Mouse (Mus musculus) embryonic fibroblast, embryonic 13.5 days (primary cell): Measurements from ENCODE around the gene Cnot11.

Experiments
- CTCF ChIP-seq: IDR thresholded peaks from 2 replicates; pipeline ENCODE4 v1.5.1; 2011; ENCODE audit warnings: mild to moderate bottlenecking, control low read depth, low read length, moderate library complexity, borderline replicate concordance; ENCODE audit not compliant: insufficient read depth
- POLR2A ChIP-seq: IDR thresholded peaks from 2 replicates; pipeline ENCODE4 v1.6.1; 2011; ENCODE audit warnings: low read depth, mild to moderate bottlenecking, control low read depth, low read length, moderate library complexity

DNA sequence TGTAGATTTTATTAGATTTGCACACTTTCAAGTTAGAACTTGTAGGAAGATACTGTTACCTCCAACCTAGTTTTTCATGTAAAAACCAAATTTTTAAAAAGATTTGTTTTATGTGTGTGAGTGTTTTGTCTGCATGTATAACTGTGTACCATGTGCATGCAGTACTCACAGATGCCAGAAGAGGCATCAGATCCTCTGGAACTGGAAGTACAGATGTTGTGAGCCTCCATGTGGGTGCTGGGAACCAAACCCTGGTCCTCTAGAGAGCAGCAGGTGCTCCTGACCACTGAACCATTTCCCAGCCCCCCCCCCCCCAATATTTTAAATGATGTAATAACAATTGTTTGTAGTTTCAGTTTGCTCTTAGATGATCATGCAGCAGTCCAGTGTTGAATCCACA lies 5.8 kb downstream of the Cnot11 start:
- TF ChIP-seq CTCF = no peak
- no peak for TF ChIP-seq POLR2A
